In the genomic region with DNA sequence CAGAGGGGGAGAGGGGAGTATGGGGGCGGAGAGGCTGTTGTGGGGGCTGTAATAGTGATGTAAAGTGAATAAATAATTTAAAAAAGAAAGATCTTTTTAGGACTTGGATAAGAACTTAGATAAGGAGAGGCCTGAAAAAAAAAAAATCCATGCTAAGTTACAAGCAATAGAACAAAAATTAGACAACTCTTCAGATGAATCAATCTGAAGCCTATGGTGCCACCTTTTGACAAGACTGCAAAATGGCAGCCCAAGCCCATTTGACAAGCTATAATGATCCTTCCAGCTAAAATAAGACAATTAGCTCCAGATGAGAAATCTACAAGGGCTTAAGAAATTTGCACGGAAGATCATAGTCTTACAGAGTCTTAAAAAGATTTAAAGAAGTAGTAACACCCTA, we compare ENCODE assay signal across 10 mouse cellular contexts. TPM values are rescaled to one million over a fixed set of nuclear protein-coding genes. Genes with fewer than 3 reads are reported as not detected.
DNase-seq lines count a peak whose midpoint lies in the region; ATAC-seq and TF ChIP-seq lines count a peak whose summit lies in the region.
"Had no signal": no experiment of that assay in that cellular context is flagged by ENCODE, and none has a peak within 500 bp of the region (broad histone marks: within the 10 kb centered on the region; RNA-seq: fewer than 3 reads in every experiment).

No protein-coding gene starts in this region.

- no peak overlapping the region for H3K4me2 ChIP-seq in intestine, postnatal 0 days (replicated peaks; ENCODE audit: low read depth)
- H3K4me2 ChIP-seq in intestine, embryonic 16.5 days (ENCODE audit: low read depth, low read length) = no peak overlapping the region
- no peak overlapping the region for H3K4me2 ChIP-seq in intestine, embryonic 15.5 days (replicated peaks)
- H3K4me2 ChIP-seq: liver, embryonic 13.5 days had no signal

- no peaks in the 10 kb centered on the region for H3K27me3 ChIP-seq in intestine, postnatal 0 days (replicated peaks; ENCODE audit: control insufficient read depth, insufficient read depth, low read length)
- H3K27me3 ChIP-seq in intestine, embryonic 16.5 days (replicated peaks; ENCODE audit: control insufficient read depth, insufficient read depth, low read length) = no peaks in the 10 kb centered on the region
- no peaks in the 10 kb centered on the region for H3K27me3 ChIP-seq in intestine, embryonic 15.5 days (replicated peaks)
- H3K27me3 ChIP-seq: liver, embryonic 13.5 days had no signal

- no peak for ATAC-seq in CD4-positive, CD25-positive, alpha-beta regulatory T cell, adult 4 months
- no peak for ATAC-seq in intestine, postnatal 0 days
- no peak for ATAC-seq in intestine, embryonic 16.5 days
- no peak for ATAC-seq in intestine, embryonic 15.5 days

- H3K4me1 ChIP-seq in intestine, postnatal 0 days (replicated peaks; ENCODE audit: control insufficient read depth, insufficient read depth, low read length) = no peaks in the 10 kb centered on the region
- H3K4me1 ChIP-seq in intestine, embryonic 16.5 days (ENCODE audit: control insufficient read depth, insufficient read depth, low read length) = no peaks in the 10 kb centered on the region
- H3K4me1 ChIP-seq in intestine, embryonic 15.5 days (replicated peaks) = no peaks in the 10 kb centered on the region
- H3K4me1 ChIP-seq: liver, embryonic 13.5 days had no signal

- TF ChIP-seq CTCF in intestine, postnatal 0 days (IDR thresholded peaks at IDR 0.05; ENCODE audit: low read depth) = peak; percentile 48

- peak; percentile 26 for DNase-seq in CD4-positive, CD25-positive, alpha-beta regulatory T cell, adult 2 months (ENCODE audit: low read depth, low spot score)
- peak; percentile 11 for DNase-seq in MN1 (ENCODE audit: low spot score)
- DNase-seq in left cerebral cortex, postnatal 14 days (ENCODE audit: low spot score in 2 of 2) = peak; percentile 18 to 36
- DNase-seq in thymus, postnatal 25 days = no peak
- DNase-seq: liver, embryonic 13.5 days had no signal

- WGBS in intestine, postnatal 0 days = 81% methylated on average over 2 of the region's 2 CpGs
- 80% methylated on average over 2 of the region's 2 CpGs for WGBS in intestine, embryonic 16.5 days
- 77% methylated on average over 2 of the region's 2 CpGs for WGBS in intestine, embryonic 15.5 days

- no peak overlapping the region for H3K9ac ChIP-seq in intestine, postnatal 0 days (ENCODE audit: low read depth, low read length)
- no peak overlapping the region for H3K9ac ChIP-seq in intestine, embryonic 16.5 days (ENCODE audit: low read depth, low read length)
- H3K9ac ChIP-seq in intestine, embryonic 15.5 days = no peak overlapping the region
- H3K9ac ChIP-seq: liver, embryonic 13.5 days had no signal

- no peak overlapping the region for H3K4me3 ChIP-seq in intestine, postnatal 0 days (ENCODE audit: low read depth, low read length)
- H3K4me3 ChIP-seq in intestine, embryonic 16.5 days (ENCODE audit: low read length) = no peak overlapping the region
- H3K4me3 ChIP-seq in intestine, embryonic 15.5 days (replicated peaks) = no peak overlapping the region
- H3K4me3 ChIP-seq: liver, embryonic 13.5 days had no signal

- no peak overlapping the region for H3K27ac ChIP-seq in intestine, postnatal 0 days (ENCODE audit: low read depth, low read length)
- H3K27ac ChIP-seq in intestine, embryonic 16.5 days (ENCODE audit: low read length) = no peak overlapping the region
- no peak overlapping the region for H3K27ac ChIP-seq in intestine, embryonic 15.5 days
- H3K27ac ChIP-seq: liver, embryonic 13.5 days had no signal

- intact Hi-C loops in left cerebral cortex, postnatal 14 days (cut with DNase I) = loop anchor here (5.0 to 10.0 kb wide), 2 partner anchors 131 to 199 kb away; no protein-coding TSS in a partner anchor

- no peaks in the 10 kb centered on the region for H3K36me3 ChIP-seq in intestine, postnatal 0 days (ENCODE audit: control insufficient read depth, insufficient read depth)
- no peaks in the 10 kb centered on the region for H3K36me3 ChIP-seq in intestine, embryonic 16.5 days (ENCODE audit: control insufficient read depth, insufficient read depth, low read length)
- H3K36me3 ChIP-seq in intestine, embryonic 15.5 days = no peaks in the 10 kb centered on the region
- H3K36me3 ChIP-seq: liver, embryonic 13.5 days had no signal

- no peaks in the 10 kb centered on the region for H3K9me3 ChIP-seq in intestine, postnatal 0 days (ENCODE audit: control insufficient read depth)
- H3K9me3 ChIP-seq in intestine, embryonic 16.5 days (ENCODE audit: control insufficient read depth, low read length) = no peaks in the 10 kb centered on the region
- H3K9me3 ChIP-seq in intestine, embryonic 15.5 days = no peaks in the 10 kb centered on the region
- H3K9me3 ChIP-seq: liver, embryonic 13.5 days had no signal

RNA-seq across cellular contexts. Expression of a gene that starts 51.6 kb away (rescaled TPM):
- under 1 TPM in 1 of 2 experiments, not detected in 1; 0.07 TPM for polyA plus RNA-seq in CD4-positive, CD25-positive, alpha-beta regulatory T cell, adult 4 months (2017; shearing (Covaris generic))
- polyA plus RNA-seq in intestine, postnatal 0 days (2015; fragmentation: Nextera tagmentation; extraction: Ambion mirVana) = not detected in 2 replicates
- not detected in 2 replicates for polyA plus RNA-seq in intestine, embryonic 16.5 days (2015; fragmentation: Nextera tagmentation; extraction: Ambion mirVana)
- not detected for total RNA-seq in left cerebral cortex, postnatal 14 days (2021)
- not detected in 2 replicates for polyA plus RNA-seq in intestine, embryonic 15.5 days (2015; fragmentation: Nextera tagmentation; extraction: Ambion mirVana)
- polyA plus RNA-seq: heart, embryonic 14.5 days; liver, embryonic 13.5 days had no signal
